Mouse (Mus musculus): ENCODE data around the gene H2bfm.
A peak's percentile ranks its signal among the peaks of the same experiment; 100 is the strongest.
"Not testable (repeated sequence)": the region's sequence is repeated elsewhere in the genome, so short reads cannot be mapped to it uniquely, and the experiment has no call there.

H2bfm gene

DNA sequence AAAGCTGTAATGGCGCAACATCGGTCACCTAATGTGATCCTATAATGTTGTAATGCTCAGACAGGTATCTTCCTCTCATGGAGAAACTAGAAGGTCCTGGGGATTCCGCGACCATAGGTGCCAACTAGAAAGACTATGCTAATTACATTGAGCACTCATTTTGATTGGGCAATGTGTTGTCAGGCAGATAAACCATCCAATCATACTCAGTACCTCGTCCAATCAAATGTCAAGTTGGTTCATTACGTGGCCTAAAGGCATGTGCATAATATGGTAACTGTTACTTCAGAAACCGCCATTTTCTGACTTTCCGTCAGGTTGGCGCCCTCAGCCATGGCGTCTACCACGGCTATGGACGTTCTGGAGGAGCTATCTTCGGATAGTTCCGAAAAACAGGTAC, at the start of gene H2bfm:
H2bfm (plus strand) TSS at position 295 of the 400 bp plus-strand sequence.
- DNase-seq (ENCODE audit: low read depth), result no peak

DNA sequence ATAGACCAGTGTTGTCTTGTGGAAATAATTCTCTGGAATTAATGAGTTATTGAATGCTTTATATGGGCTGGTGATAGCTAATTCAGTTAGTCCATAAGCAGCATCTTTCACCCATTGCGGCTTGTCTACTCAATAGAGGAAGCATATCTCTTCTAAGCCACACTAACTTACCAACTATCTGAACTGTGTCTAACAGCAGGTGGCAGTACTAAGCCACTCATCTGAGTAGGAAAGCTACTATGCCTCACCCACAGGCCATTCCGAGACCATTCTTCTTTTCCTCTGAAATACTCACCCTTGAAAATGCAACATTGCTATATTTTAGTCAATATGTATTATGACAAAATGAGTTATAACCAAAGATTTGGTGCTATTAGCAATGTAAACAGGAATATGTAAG, 31.4 kb upstream of the H2bfm start:
- DNase-seq (ENCODE audit: low read depth), result peak; percentile 53

DNA sequence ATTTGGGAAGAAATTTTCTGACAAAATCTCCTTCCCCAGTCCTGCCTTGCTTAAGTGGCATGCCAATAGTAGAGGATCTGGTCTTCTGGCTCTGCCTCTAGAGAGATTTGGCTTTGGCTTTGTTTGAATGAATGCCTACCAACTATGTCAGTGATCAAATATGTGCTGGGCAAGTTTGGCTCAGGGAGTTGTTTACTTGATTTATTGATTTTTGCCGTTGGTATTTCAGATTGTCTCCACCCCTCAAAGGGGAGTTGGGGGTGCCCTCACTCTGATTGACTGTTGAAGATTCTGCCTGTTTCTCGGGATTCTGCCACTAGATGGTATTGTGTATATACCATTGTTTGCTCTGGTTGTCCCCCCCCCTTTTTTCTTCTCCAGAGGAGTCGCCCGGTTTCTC, 22.8 kb upstream of the H2bfm start:
- DNase-seq (ENCODE audit: low read depth), result no peak

DNA sequence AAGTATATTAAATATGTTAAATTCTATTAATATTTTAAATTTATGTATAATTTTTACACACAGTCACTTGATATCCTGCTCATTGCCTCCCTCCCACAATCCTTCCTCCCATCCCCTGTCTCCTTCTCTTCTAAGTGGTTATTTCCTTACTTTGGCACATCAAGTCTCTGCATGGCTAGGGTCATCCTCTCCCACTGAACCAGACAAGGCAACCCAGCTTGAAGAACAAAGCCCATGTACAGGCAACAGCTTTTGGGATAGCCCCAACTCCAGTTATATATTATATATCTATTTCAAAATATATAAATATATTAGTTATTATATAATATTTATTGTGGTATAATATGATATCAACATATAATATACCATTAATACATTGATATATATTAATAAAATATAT, 1.3 kb upstream of the H2bfm start:
- DNase-seq (ENCODE audit: low read depth), result no peak

DNA sequence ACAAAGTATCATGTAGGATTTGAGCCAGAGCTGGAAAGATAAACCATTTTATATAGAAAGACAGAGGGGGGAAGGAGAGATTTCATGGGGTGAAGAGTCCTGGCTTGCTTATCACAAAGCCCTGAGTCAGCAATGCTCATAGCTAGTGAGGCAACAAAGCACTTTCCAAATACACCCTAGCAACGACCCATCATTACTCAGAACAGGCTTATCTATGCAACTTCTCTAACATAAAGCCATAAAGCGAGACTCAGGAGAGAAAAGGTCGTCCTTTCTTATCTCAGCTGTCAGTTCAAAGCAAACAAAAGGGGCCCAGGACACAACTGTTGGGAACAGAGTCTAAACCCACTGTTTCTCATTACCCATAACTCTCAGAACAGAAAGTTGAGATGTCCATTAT, 10.9 kb downstream of the H2bfm start:
- no peak for DNase-seq (ENCODE audit: low read depth)

DNA sequence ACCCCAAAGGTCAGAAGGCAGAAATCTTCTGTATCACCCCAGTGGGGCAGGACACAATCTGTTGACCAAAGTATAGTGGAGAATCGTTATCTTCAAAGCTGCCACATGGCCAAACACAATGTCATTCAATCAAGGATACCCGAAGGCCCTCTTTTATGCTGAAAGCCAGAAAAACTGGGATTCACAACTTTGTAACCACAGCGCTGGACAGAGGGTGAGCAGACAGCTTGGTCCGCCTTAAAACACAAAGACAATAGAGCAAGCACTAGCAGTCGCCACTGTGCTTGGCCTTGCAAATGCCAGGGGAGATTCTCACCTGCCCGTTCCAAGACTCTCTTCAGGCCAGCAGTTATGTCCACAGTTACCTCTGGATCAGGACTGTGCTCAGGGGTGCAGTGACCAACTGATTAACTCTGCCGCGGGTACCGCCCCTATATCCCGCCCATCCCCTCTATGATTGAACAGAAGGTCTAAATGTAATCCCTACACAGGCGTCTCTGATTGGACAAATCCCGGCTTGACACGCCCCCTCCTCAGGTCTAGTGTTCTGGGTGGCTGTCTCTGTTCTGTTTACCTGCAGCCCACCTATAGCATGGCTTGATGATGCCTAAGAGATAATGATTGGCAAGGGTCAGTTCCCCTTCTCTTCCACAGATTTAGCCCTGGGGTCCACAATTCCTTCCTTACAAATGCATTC, 30.6 kb downstream of the H2bfm start:
- not testable (repeated sequence) for DNase-seq (ENCODE audit: low read depth)

DNA sequence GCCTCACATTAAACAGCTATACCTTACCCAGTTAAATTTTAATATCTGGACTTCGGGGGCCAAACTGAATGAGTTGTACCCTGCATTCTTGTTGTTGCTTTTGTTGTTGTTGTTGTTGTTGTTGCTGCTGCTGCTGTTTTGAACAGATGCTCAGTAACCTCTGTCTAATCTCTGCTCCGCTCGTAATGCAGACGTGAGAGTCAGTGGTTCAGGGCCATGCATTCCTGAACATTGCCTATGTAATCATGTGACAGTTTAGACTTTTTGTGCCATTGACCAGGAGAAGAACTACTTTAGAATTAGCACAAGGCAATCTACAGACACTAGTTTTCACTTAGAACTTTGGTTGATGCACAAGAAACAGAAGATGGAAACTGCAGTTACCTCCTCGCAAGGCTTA, 31.2 kb downstream of the H2bfm start:
- not testable (repeated sequence) for DNase-seq (ENCODE audit: low read depth)

DNA sequence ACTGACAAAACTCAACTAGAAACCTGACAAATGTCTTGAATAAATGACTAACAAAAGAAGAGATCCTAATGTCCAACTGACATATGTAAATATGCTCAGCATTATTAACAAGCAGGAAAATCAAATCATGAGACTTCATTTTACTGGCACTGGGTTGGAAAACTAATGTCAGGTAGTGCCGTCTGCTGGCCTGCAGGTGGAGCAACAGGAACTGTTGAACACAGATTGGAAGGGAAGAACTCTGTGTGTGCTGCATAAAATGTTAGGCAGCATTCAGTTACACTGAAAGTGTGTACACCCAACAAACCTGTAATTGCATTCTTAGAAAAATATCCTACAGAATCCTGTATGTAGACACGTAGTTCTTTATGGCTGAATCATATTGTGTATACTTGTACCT, 32.6 kb downstream of the H2bfm start:
- DNase-seq (ENCODE audit: low read depth), result peak; percentile 18

DNA sequence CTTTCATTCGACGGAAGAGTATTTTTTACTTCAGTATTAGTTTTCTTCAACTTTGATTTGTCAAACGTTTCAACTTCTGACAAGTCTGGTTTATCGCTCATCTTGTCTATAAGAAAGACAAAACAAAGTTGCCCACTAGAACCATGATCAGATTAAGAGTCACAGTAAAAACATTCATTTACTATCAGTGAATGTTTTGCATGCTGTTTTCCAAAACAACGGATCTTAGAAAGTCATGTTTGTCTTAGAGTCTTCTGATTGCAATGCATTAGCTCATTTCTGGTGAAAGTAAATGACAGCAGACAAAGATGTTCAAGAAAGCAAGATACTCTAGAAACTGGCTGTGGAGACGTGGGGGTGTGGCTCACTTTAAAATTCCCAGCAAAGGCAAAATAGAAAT, 48.3 kb downstream of the H2bfm start, which contains the start of gene Tmsb15b2:
Tmsb15b2 (minus strand) TSS at position 101 of the 400 bp plus-strand sequence.
- DNase-seq (ENCODE audit: low read depth), result not testable (repeated sequence)

DNA sequence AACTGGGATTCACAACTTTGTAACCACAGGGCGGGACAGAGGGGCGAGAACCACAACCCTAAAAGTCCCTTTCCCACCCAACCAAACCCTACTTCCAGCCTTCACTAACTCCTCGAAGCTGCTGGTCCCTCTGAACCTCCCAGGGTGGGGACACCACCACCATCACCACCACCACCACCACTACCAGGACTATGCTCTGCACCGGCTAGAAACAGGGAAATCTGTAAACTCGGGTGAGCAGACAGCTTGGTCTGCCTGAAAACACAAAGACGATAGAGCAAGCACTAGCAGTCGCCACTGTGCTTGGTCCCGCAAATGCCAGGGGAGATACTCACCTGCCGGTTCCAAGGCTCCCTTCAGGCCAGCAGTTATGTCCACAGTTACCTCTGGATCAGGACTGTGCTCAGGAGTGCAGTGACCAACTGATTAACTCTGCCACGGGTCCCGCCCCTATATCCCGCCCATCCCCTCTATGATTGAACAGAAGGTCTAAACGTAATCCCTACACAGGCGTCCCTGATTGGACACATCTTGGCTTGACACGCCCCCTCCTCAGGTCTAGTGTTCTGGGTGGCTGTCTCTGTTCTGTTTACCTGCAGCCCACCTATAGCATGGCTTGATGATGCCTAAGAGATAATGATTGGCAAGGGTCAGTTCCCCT, 49.4 kb downstream of the H2bfm start, which contains the start of the genes Tmsb15l and Tmsb15b1:
Tmsb15l (minus strand) TSS at position 446 of the 661 bp plus-strand sequence.
Tmsb15b1 (minus strand) TSS at position 451 of the 661 bp plus-strand sequence.
- DNase-seq (ENCODE audit: low read depth), result no peak
